Mouse (Mus musculus) kidney, adult 2 months (tissue): ENCODE measurements around the gene Rgs1. TPM values are rescaled to one million over a fixed set of nuclear protein-coding genes. Genes with fewer than 3 reads are reported as not detected.

Experiments used
- DNase-seq: peaks from one replicate; pipeline ENCODE4 v3.0.0; 2021
- H3K27ac ChIP-seq: fragments of 200-500 bp; 2 replicates; pipeline ENCODE4 v1.5.1; 2012; ENCODE audit warnings: low read depth, low read length, control low read depth, inconsistent platforms; ENCODE audit not compliant: insufficient read depth
- H3K27me3 ChIP-seq: fragments of 200-500 bp; replicated peaks from 2 replicates; pipeline ENCODE4 v1.6.1; 2012; ENCODE audit warnings: mild to moderate bottlenecking, moderate library complexity, low read length, inconsistent platforms; ENCODE audit not compliant: control insufficient read depth, insufficient read depth
- H3K36me3 ChIP-seq: fragments of 200-500 bp; 2 replicates; pipeline ENCODE4 v1.6.1; 2012; ENCODE audit warnings: mild to moderate bottlenecking, moderate library complexity, low read length, inconsistent platforms; ENCODE audit not compliant: control insufficient read depth, insufficient read depth
- H3K4me1 ChIP-seq: fragments of 200-500 bp; 2 replicates; pipeline ENCODE4 v1.6.1; 2011; ENCODE audit warnings: low read length; ENCODE audit not compliant: control insufficient read depth, insufficient read depth
- H3K4me3 ChIP-seq: fragments of 200-500 bp; 2 replicates; pipeline ENCODE4 v1.5.1; 2011; ENCODE audit warnings: mild to moderate bottlenecking, low read depth, low read length, control low read depth; ENCODE audit not compliant: insufficient read depth
- CTCF ChIP-seq: fragments of 200-500 bp; conservative IDR thresholded peaks from 2 replicates; pipeline ENCODE4 v1.5.1; 2011; ENCODE audit warnings: low read depth, mild to moderate bottlenecking, control low read depth, low read length, moderate library complexity, mixed read lengths; ENCODE audit not compliant: insufficient read depth, insufficient read length
- POLR2A ChIP-seq: fragments of 200-500 bp; IDR thresholded peaks from one replicate; pipeline ENCODE4 v1.6.1; 2011; ENCODE audit warnings: low read depth, low read length, control low read depth
- WGBS: fragments of 180-500 bp; shearing (Covaris S2); methylation state at CpG from one replicate; pipeline ENCODE4 v1.1.7; 2018; 5-methylcytosine and 5-hydroxymethylcytosine counted together
- polyA plus RNA-seq: library from polyadenylated mRNA; depleted of rRNA; stranded (reverse); fragments of >200 nt; gene quantifications from 2 replicates; pipeline ENCODE4 v1.2.3, GENCODE M21; 2012; rRNA removed

Rgs1 gene
- polyA plus RNA-seq, 1 experiment, result 0.27 TPM

DNA sequence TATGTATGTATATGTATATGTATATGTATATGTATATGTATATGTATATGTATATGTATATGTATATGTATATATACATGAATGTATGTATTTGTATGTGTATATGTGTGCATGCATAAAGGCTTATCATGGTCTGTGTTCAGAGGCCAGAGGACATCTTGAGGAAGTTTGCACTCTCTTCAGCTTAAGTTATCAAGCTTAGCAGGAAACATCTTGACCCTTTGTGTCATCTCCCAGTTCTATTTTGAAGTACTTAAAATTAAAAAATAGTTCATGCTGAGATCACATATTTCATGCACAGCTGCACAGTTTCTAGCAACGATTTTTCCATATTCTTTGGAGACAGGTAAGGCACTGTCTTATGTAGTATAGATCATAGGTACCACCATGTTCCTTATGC lies 49.5 kb downstream of the Rgs1 start:
- WGBS, result 56% methylated on average over 1 of the region's 1 CpGs
- Histone ChIP-seq H3K27ac (no peak overlapping the region), H3K4me3 (no peak overlapping the region), H3K27me3 (no peaks in the 10 kb centered on the region), H3K4me1 (no peaks in the 10 kb centered on the region), H3K36me3 (no peaks in the 10 kb centered on the region)
- TF ChIP-seq CTCF, result no peak
- no peak for TF ChIP-seq POLR2A
- DNase-seq, result no peak

DNA sequence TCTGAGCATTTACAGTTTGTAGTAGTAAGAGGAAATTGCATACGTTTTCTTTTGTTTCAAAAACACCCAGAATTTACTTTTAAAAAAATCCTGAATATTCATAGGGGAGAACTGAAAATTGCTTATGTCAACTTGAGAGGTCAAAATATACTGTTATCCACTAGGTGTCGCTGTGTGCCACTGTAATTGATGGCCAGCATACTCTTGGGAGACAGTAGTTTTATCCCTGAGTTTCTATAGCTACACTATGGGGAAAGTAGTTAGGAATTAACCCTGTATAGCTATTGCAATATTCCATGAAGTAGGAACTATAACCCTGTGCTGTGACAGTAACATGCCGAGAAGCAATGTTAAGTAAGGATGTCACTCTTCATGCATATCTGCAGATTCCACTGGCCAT lies 51.4 kb downstream of the Rgs1 start:
- peak; percentile 34 for DNase-seq
- H3K36me3 ChIP-seq, result no peaks in the 10 kb centered on the region
- no peak overlapping the region for H3K4me3 ChIP-seq
- TF ChIP-seq POLR2A, result no peak
- TF ChIP-seq CTCF, result no peak
- H3K4me1 ChIP-seq, result no peaks in the 10 kb centered on the region
- 30% methylated on average over 3 of the region's 3 CpGs for WGBS
- no peak overlapping the region for H3K27ac ChIP-seq
- no peaks in the 10 kb centered on the region for H3K27me3 ChIP-seq

Other genes starting within 250 kb of the Rgs1 start
- gene Rgs2, start 245.1 kb downstream of the Rgs1 start, polyA plus RNA-seq, result 3.8 and 5.3 TPM in 2 replicates
- gene Rgs13, start 71.9 kb downstream of the Rgs1 start, polyA plus RNA-seq, result not detected in 2 replicates